Mouse (Mus musculus) cerebellum, adult 2 months (tissue): ENCODE measurements around the gene Tmem41b. TPM values are rescaled to one million over a fixed set of nuclear protein-coding genes. Genes with fewer than 3 reads are reported as not detected.

ENCODE experiments used
- DNase-seq, 2 experiments: peaks; one replicate each; pipeline ENCODE4 v3.0.0; 2021
- H3K27ac ChIP-seq: fragments of 200-500 bp; 2 replicates; pipeline ENCODE4 v1.5.1; 2012; ENCODE audit warnings: low read length, control low read depth, inconsistent platforms; ENCODE audit not compliant: insufficient read depth
- H3K27me3 ChIP-seq: fragments of 200-500 bp; 2 replicates; pipeline ENCODE4 v1.6.1; 2012; ENCODE audit warnings: inconsistent platforms, mild to moderate bottlenecking, low read length, moderate library complexity; ENCODE audit not compliant: control insufficient read depth, insufficient read depth
- H3K4me1 ChIP-seq: fragments of 200-500 bp; 2 replicates; pipeline ENCODE4 v1.6.1; 2011; ENCODE audit warnings: low read length; ENCODE audit not compliant: control insufficient read depth, insufficient read depth
- H3K4me3 ChIP-seq: fragments of 200-500 bp; replicated peaks from 2 replicates; pipeline ENCODE3; 2011; ENCODE audit warnings: mild to moderate bottlenecking, low read depth, low read length, control low read depth; ENCODE audit not compliant: insufficient read depth
- CTCF ChIP-seq: fragments of 200-500 bp; IDR thresholded peaks from 2 replicates; pipeline ENCODE4 v1.5.1; 2011; ENCODE audit warnings: low read depth, mild to moderate bottlenecking, control low read depth, low read length, moderate library complexity, borderline replicate concordance; ENCODE audit not compliant: insufficient read depth
- POLR2A ChIP-seq: fragments of 200-500 bp; IDR thresholded peaks from 2 replicates; pipeline ENCODE4 v1.6.1; 2011; ENCODE audit warnings: low read length, control low read depth, borderline replicate concordance; ENCODE audit not compliant: insufficient read depth
- WGBS: fragments of 180-500 bp; shearing (Covaris S2); methylation state at CpG from one replicate; pipeline ENCODE4 v1.1.7; 2018; 5-methylcytosine and 5-hydroxymethylcytosine counted together
- polyA plus RNA-seq: library from polyadenylated mRNA; depleted of rRNA; stranded (reverse); fragments of >200 nt; gene quantifications from 2 replicates; pipeline ENCODE4 v1.2.3, GENCODE M21; 2012; rRNA removed

Tmem41b gene
- polyA plus RNA-seq, 1 experiment: 61.8 TPM

- no peak for TF ChIP-seq POLR2A
- peak; percentile 22; the same call in 1 of the 2 replicates for TF ChIP-seq CTCF
- DNase-seq: no peak
- H3K4me1 ChIP-seq: peaks cover 4% of the 10 kb centered on the region; the same call in 1 of the 2 replicates
- no peak overlapping the region for H3K27ac ChIP-seq
- H3K27me3 ChIP-seq: no peaks in the 10 kb centered on the region
- no peak overlapping the region for H3K4me3 ChIP-seq
Observed at GRCm38 (mm10) chr7:109929628-109930027, 57.1 kb downstream of the Tmem41b start.

- Histone ChIP-seq H3K27me3 (no peaks in the 10 kb centered on the region), H3K4me3 (no peak overlapping the region), H3K27ac (no peak overlapping the region), H3K4me1 (peaks cover 8% of the 10 kb centered on the region; the same call in 1 of the 2 replicates)
- TF ChIP-seq CTCF (no peak), POLR2A (no peak)
- WGBS: 51% methylated on average over 6 of the region's 6 CpGs
- no peak for DNase-seq
Observed at GRCm38 (mm10) chr7:109928365-109928764, 58.4 kb downstream of the Tmem41b start.

- WGBS: 68% methylated on average over 2 of the region's 2 CpGs
- Histone ChIP-seq H3K27ac (peak overlapping the region; percentile 68; the same call in 1 of the 2 replicates), H3K4me3 (no peak overlapping the region), H3K4me1 (peaks cover 8% of the 10 kb centered on the region; the same call in 1 of the 2 replicates), H3K27me3 (no peaks in the 10 kb centered on the region)
- peak in 1 of 2 experiments; percentile 22 for DNase-seq
- TF ChIP-seq POLR2A (no peak), CTCF (no peak)
Observed at GRCm38 (mm10) chr7:109924965-109925364, 61.8 kb downstream of the Tmem41b start.

GRCm38 (mm10) chr7:109922889-109923288 is 63.8 kb downstream of the Tmem41b start:
- 95% methylated on average over 4 of the region's 4 CpGs for WGBS
- TF ChIP-seq POLR2A (no peak), CTCF (no peak)

More at GRCm38 (mm10) chr7:109922889-109923288, 63.8 kb downstream of the Tmem41b start:
- no peak for DNase-seq
- no peaks in the 10 kb centered on the region for H3K27me3 ChIP-seq
- no peak overlapping the region for H3K4me3 ChIP-seq
- H3K4me1 ChIP-seq: peaks cover 8% of the 10 kb centered on the region; the same call in 1 of the 2 replicates
- no peak overlapping the region for H3K27ac ChIP-seq

Other genes starting within 250 kb of the Tmem41b start
- gene Tmem9b, start 234.1 kb downstream of the Tmem41b start, polyA plus RNA-seq: 135 and 140 TPM in 2 replicates
- 46.6 and 52.8 TPM in 2 replicates for gene Nrip3, start 204.9 kb downstream of the Tmem41b start, polyA plus RNA-seq
- gene Scube2, start 121.2 kb downstream of the Tmem41b start, polyA plus RNA-seq: 0.26 and 0.33 TPM in 2 replicates
- 270 TPM in 2 replicates for gene Dennd5a, start 26.5 kb downstream of the Tmem41b start, polyA plus RNA-seq
- 46.5 and 50.8 TPM in 2 replicates for gene Ipo7, start 31.3 kb upstream of the Tmem41b start, polyA plus RNA-seq
- 16.0 and 16.7 TPM in 2 replicates for gene Zfp143, start 74.3 kb upstream of the Tmem41b start, polyA plus RNA-seq
- 15.9 and 16.9 TPM in 2 replicates for gene Wee1, start 135.1 kb upstream of the Tmem41b start, polyA plus RNA-seq
- 5.2 and 5.4 TPM in 2 replicates for gene Swap70, start 234.8 kb upstream of the Tmem41b start, polyA plus RNA-seq